Mouse (Mus musculus): ENCODE measurements around the gene Ceacam19.

The Ceacam19 gene

GRCm38 (mm10) chr7:19840936-19841335, 46.8 kb downstream of the Ceacam19 start:
- DNase-seq (ENCODE audit: low spot score) = no peak

- DNase-seq (ENCODE audit: low spot score) = no peak
Measured at GRCm38 (mm10) chr7:19840371-19840770, 47.4 kb downstream of the Ceacam19 start.

GRCm38 (mm10) chr7:19836843-19837242, 50.9 kb downstream of the Ceacam19 start:
- DNase-seq (ENCODE audit: low spot score) = no peak

- DNase-seq (ENCODE audit: low spot score) = no peak
Measured at GRCm38 (mm10) chr7:19834055-19834454, 53.7 kb downstream of the Ceacam19 start.

- DNase-seq (ENCODE audit: low spot score) = no peak
Measured at GRCm38 (mm10) chr7:19831837-19832236, 55.9 kb downstream of the Ceacam19 start.

- DNase-seq (ENCODE audit: low spot score) = no peak
Measured at GRCm38 (mm10) chr7:19830682-19831156, 57.0 kb downstream of the Ceacam19 start.

GRCm38 (mm10) chr7:19829694-19830093, 58.1 kb downstream of the Ceacam19 start:
- DNase-seq (ENCODE audit: low spot score) = no peak

- no peak for DNase-seq (ENCODE audit: low spot score)
Measured at GRCm38 (mm10) chr7:19826756-19827155, 61.0 kb downstream of the Ceacam19 start.

Measured in T-cell, adult 2 months (primary cell).